Mouse (Mus musculus) lung, postnatal 36 days (tissue): ENCODE measurements around the gene Chrne.

ENCODE experiments used
- DNase-seq: peaks from one replicate; pipeline ENCODE4 v3.0.0; 2022; ENCODE audit warnings: mixed read lengths

Gene Chrne

DNA sequence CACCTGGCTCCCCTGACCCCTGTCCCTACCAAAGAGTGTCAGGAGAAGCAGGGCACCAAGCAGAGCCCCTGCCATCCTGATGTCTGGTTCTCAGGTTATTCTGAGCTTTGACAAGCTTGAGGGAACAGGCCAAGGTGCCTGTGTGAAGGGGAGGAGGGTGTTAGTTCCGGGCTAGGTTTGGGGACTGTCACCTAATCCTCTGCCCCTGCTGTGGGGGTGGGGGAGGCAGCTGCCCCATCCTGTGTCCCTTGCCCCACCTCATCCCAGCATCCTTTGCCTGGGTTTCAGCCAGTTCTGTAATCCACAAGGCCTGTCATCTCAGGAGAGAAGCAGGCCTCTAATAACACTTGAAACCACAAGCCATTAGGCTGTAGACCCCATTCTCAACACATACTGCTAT lies at the start of gene Chrne:
TSS of gene Chrne (minus strand) at position 116 of the 400 bp plus-strand sequence.
- no peak for DNase-seq

DNA sequence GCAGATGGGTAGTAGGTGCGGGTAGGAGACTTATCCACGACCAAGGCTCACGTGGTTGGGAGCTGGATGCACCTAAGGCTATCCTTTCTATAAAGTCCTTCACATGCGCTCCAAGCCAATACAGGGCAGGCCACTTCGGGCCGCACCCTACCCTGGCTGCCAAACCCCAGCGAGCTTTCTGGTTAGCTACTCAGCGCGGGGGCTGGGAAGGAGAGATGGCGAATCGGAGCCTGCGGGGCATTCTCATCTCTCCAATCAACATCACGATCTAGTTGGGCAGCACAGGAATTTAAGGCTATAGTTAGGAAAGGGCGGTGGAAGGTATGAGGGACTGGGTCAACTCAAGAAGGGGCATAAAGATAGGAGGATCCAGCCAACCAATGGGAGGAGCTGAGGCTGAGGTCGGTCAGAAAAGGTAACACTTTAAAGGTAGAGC lies 49.3 kb upstream of the Chrne start:
- DNase-seq = no peak

DNA sequence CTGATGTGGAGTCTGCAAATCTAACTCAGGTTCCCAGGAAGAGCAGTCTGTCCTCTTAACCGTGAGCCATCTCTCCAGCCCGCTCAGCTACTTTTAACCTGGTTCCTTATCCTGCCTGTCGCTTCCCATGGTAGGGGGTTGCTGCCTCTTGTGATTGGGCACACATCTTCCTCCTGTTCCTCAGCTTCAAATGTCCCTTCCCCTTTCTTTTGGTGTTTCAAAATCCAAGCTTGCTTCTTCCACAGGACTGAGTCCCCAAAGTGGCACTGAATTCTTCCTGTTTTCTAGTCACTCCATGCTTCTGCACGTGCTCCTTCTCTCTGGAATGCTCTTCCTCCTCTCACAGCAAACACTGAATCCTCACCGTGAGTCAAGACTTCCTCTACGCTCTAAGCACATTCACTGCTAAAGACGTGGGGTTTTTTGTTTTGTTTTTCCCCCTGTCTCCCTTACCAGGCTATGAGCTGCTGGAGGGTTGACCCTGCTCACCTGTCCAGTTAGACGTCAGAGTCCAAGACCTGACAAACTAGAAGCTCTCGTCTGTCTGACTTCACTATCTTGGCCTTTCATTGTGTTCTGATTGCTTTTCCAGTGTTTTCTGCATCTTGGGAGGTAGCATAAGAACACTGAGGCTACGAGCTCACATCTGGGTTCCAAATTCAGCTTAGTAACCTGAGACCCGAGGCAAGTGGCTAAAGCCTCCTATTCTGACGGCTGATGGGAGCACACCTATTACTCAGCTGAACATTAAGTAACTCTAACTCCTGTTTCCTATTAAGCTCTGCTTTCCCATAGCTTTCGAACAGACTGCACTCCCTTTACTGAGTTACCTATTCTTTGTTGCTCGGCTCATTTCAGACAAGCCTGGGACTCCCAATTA lies 48.5 kb upstream of the Chrne start:
- peak; percentile 50 for DNase-seq

DNA sequence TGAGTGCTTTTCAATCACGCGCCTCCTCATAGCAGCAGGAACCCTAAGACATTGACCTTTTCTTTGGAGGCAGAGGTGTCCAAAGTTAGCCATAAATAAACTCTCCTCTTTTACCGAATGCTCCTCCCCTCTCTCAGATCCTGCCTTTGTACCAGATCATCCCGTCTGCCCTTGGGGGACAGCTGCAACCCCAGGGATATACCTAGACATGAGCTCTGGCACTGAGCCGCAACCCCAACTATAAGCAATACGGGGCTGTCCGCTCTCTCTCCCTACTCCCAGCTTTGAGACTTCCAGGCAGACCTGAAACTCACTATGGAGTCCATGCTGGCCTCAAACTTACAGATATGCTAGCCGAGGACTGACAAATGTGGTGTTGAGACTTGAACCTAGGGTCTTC lies 47.7 kb upstream of the Chrne start:
- DNase-seq = no peak

DNA sequence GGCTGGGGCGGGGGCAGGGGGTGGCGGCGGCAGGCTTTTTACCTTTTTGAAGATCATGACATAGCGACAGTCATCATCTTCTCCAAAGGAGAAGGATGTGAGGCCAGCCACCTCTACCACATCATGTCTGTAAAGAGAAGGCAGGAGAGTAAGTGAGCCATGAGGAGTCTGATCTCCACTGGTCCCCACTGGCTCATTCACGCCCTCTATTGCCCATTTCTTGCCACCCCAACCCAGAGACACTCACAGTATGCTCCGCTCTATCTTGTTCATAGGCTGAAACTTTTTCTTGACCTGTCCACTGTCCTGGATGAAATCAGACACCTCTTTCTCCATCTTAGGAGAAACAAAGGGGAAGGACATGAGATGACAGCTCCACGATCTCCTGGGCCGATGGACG lies 45.7 kb upstream of the Chrne start:
- no peak for DNase-seq

DNA sequence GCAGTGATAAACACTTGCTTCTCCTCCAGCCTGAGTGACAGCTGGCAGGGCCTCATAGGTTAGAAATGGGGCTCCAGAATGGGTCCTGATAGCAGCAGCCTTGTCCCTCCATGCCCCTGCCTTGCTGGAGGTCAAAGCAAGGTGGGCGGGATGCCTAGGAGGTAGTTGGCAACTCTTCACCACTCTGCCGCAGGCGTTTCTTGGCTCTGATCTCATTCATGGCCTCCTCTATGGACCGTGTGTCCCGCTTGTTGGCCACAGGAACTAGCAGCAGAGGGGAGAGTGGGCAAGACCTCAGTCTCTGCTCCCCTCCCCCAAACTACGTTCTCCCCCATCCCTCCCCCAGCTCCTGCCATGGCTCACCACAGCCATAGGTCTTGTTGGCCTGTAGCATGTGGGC lies 44.9 kb upstream of the Chrne start:
- no peak for DNase-seq

DNA sequence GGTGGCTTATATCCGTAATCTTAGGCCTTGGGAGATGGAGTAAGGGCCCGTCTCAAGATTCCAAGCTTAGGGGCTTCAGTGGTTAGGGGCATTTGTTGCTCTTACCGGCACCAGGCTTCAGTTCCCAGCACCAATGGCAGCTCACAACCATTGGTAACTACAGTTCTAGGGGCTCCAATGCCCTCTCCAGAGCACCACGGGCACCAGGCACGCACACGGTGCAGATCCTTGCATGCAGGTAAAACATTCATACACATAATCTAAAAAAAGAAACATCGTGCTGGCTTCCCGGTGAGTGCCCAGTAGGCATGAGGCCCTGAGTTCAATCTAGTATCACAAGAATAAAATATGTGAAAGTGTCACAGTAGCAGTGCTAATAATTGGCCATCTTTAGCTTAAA lies 44.1 kb upstream of the Chrne start:
- DNase-seq = no peak

DNA sequence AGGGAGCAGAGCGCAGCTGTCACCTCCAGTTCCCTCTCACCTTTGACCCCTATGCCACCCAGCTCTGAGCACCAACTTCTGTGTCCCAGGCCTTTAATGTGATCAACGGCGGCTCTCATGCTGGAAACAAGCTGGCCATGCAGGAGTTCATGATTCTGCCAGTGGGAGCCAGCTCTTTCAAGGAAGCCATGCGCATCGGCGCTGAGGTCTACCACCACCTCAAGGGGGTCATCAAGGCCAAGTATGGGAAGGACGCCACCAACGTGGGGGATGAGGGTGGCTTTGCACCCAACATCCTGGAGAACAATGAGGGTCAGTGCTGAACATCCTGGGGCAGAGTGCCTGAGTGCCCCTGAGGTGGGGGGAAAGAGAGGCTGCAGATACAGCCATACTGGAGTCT lies 41.6 kb upstream of the Chrne start:
- DNase-seq = no peak

DNA sequence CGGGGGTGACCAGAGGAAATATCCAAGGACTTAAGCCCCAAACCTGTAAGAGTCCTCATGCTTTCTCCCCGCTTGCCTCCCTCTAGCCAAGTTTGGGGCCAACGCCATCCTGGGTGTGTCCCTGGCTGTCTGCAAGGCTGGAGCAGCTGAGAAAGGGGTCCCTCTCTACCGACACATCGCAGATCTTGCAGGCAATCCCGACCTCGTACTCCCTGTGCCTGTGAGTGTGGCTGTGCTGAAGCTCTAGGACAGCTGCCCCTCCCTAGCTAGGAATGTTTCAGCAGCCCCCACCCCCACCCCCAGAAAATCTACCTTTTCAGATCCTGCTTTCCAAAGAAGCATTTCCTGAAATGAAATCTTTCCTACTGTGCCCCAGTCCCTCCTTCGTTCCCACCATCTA lies 39.9 kb upstream of the Chrne start:
- DNase-seq = no peak

DNA sequence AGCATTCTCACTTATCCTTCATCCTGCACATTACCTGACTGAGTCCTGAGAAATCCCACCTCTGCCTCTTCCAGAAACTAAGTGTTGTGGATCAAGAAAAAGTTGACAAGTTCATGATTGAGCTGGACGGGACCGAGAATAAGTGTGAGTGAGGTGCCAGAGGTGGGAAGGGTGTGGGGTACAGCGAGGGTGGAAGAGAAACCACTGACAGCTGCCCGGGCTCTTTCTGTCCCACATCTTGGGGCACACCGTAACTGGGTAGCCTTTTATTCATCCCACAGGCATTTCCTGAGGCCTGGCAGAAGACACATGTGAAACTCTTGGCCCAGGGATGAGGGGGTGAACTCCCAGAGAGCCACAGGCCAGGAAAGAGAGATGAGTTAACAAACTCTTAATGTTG lies 39.5 kb upstream of the Chrne start:
- no peak for DNase-seq

DNA sequence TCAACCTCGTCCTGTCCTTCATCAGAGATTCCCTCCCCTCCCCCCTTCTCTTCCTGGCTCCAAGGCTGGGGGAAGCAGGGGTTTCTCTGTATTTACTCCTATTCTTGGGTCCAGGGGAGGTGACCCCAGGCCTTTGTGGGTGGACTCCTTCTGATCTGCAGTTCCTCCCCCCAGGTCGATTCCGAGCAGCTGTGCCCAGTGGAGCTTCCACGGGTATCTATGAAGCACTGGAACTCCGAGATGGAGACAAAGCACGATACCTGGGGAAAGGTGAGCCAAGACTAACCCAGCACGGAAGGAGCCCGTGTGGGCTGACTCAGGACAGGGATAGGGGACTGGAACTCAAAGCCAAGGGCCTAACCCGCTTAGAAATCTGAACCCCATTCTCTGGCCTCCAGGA lies 39.0 kb upstream of the Chrne start:
- no peak for DNase-seq

DNA sequence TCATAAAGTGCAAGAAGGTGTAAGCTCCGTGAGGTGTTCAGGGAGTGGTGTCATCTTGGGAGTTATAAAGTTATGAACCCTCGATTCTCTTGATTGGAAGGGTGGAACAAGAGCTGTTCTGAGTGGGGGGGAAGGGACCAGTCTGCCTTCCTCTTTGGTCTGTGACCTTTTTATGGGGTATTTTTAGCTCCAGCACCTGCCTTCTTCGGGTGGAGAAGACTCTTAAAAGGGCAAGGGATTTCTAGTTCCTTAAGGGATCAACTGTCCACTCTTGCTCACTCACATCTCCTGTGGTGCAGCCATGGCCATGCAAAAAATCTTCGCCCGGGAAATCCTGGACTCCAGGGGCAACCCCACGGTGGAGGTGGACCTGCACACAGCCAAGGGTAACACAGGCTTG lies 38.6 kb upstream of the Chrne start:
- no peak for DNase-seq

DNA sequence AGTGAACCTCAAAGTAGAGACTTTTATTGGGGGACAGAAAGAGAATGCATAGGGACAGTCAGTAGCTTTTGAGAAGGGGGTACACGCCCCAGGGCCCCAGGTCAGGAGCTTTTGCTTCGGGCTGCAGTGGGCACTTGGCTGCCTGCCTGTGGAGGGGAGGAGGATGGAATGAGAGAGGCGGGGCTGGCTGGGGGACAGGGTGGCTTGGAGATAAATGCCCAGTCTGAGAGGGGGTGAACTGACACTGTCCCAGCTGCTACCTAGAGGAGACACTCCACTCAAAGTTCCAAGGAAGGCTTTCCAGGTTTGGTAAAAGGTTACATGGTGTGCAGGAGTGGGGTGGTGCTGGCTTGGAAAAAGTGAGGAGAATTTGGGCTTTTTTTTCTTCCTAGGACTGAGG lies 37.9 kb upstream of the Chrne start, which contains the start of gene Eno3:
TSS of gene Eno3 (plus strand) at position 239 of the 400 bp plus-strand sequence.
- no peak for DNase-seq

DNA sequence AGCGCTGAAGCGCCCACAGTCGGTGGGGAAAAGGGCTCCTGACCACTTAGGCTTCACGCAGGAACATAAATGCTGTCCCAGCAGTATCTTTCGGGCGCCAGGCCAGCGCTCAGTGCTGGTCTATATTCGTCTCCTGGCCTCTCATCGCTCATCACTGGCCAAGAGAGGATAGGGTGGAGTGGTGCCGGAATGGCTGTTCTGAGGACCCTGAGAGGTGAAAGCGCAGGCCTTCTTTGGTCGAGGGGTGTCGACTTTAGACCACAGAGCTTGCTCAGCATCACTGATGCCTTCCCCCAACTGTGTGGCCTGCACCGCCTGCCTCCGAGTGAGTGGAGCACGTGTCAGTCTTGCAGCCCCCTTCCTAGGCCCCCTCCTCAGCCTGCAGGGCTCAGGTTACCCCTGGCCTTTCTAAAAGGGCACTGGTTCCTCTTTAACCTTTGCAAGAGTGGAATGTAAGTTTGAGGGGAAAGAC lies 37.5 kb upstream of the Chrne start:
- DNase-seq = peak; percentile 45

DNA sequence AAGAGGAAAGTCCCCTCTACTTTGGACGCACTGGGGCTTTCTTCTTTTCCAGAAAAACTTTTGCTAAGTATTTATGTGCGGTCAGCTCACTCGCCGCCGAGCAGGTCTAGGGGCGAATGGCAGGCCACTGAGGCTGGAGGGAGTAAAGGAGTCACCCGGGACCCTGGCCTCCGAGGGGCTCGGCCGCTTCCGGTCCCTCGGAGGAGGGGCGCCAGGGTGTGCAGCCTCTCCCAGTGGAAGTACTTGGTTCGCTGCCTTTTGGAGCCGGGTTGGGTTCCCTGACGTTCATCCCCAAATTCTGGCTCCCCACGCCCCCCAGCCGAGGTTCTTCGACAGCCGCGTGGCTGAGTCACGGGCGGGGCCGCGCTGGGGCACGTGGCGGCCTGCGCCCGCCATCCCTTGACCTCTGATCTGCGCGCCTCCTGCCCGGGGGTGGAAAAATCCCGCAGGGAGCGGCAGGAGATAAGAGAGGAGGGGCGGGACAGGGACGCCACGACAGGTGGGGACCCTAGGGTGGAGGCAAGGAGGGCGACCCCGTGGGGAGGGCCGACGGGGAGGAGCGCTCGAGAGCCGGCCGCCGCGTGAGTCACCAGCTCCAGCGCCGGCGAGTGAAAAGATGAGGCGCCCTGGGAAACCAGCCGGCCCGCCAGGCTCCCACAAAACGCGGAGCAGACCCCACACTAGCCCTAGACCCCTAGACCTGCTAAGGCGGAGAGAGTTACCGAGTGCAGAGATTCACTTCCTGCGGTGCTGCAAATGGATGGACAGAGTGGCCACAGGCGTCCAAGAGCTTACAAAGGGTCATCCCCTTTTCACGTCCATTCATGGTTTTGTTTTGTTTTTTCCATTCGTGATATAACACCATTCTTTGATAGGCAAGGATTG lies 36.8 kb upstream of the Chrne start:
- DNase-seq = peak; percentile 54

DNA sequence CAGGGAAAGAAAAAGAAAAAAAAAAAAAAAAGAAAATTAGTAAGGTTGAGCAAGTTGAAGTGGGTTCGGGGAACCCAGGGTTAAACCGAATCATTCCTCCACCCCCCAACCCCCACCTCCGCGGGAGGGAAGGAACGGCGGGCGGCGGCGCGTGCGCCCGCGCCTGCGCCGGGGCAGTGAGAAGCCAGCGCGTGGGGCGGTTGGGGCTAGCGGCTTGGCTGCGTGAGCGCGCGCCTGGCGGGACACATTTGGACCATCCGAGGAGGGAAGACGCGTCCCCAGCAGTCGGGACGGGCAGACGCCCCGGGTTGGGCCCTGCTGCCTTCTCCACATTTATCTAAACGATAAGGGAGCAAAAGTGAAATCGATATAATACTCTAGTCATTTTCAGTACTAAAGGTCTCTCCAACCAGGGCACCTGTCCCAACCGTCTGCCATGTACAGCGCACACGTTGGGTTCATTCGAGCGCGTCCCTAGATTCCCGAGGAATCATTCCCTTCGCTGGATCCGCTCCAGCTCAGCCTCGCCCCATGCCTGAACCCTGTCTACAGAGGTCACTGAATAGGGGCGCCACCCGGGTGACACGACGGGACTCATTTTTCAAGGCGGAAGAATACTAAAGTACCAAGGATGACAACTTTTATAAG lies 36.0 kb upstream of the Chrne start:
- peak; percentile 84 for DNase-seq

DNA sequence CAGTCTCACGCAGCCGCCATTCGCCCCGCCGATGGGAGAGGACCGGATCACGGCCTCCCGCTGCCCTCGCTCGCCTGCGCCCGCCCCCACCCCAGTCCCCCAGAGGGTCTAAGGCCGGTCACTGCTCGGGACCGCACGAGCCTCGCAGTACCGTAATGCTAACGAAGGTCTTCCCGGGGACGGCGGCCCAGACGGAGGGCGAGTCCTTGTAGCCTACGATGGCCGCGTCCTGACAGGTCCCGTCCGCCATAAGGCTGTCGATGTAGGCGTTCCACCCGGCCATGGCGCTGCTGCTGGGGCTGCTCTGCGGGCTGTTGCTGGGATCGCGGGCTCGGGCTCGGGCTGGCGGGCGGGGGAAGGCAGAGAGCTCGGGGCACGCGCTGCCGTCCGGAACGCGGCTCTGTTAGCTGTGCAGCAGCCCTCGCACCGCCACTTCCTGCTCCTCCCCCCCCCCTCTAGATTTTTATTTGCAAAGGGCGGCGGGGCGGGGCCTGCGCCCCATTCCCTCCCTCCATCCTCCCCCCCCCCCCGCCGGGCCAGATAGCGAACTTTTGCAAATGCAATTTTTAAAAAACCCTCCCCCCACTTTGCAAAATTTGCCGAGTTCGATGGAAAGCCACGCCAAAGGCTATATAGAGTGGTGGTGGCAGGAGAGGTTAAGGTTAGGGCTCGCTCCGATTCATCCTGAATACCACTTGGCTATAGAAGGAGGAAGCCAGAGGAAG lies 35.3 kb upstream of the Chrne start, which contains the start of gene Pfn1:
TSS of gene Pfn1 (minus strand) at position 447 of the 725 bp plus-strand sequence.
- DNase-seq = peak; percentile 78

DNA sequence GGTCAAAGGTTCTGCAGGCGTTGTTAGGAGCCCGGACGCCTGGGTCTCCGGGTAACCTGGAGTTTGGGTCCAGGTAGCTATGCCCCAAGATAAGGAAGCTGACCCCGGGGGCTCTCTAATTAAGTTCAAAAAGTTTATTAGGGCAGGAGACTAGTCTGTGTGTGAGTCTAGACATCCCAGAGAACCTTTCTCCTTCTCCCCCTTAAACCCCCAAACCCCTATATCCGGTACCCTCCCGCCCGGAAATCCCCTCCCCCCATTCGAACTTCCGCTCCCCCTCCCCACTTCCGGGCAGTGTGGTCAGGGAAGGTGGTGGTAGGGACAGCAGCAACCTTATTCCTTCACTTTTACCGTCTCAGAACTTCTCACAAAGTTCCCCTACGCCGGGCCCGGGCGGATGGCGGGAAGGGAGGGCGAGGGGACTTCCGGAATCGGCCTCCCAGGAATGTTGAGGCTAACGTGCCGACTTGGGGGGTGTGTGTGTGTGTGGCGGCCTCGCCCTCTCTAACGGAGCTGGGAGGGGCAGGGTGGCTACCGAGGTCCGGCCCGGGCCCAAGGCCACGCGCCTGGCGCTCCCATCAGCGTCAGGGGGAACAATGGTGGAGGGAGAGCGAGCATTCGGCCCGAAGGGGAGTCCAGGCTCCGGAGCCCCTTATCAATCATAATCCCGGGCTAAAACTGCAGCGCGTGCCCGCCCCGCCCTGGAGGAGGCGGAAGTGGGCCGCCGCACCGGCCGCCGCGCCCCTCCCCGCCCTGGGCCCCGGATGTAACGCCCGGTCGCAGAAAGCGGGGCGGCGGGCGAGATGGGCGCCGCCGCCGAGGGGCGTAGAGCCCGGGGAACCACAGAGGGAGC lies 34.6 kb upstream of the Chrne start:
- peak; percentile 74 for DNase-seq

DNA sequence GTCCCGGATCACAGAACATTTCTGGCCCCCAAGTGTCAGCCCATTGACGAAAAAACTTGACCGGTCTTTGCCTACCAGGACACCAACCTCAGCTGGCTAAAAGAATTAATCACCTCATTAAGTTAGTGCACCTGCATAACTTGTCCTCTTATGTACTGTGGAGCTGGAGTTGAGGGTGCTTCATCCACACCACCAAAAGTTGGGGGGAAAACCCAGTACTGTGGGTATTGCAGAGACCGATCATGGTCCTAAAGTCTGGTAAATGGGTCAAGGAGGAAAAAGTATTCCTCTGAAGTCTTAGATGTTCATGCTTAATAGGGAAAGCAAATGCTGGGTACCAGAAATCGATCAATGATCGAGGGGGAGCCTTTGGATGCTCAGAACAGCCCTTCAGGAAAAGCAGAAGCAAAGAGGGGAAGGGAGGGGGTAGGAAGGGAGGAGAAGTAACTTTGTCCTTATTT lies 33.9 kb upstream of the Chrne start:
- peak; percentile 56 for DNase-seq

DNA sequence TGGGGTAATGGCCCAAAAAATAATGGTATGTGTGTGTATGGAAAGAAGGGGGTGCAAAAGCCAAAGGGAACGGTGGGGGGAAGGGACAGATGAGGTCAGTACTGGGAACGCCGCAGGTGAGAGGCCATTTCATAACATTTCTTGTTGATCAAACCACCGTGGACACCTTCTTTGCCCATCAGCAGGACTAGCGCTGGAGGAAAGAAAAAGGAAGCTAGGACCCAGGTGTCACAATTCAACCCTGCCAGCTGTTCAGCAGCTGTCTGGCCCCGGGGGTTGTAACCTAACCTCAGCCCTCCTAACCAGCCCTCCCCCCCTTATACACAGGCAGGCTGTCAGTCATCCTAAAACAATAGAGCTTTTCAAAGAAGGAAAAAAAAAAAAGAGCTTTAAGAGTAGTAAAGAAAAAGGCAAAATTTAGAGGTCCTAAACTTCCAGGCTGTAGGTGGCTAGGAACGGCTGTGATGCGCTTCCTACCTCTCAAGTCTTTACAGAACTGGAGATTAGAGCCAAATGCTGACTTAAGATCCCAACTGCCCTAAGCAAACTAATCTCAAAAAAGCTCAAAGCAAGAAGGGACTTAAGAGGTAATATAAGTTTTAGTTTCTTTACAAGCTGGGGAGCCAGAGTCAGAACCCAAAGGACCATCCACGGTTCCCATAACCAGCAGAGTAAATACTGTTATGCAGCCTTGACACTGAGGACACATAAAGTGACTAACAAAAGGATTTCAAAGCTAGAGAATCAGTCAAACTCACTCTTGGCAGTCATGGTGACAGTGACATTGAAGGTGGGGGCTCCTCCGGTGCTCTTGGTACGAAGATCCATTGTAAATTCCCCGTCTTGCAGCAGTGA lies 33.2 kb upstream of the Chrne start:
- no peak for DNase-seq
